Mouse (Mus musculus) thymus, adult 2 months (tissue): Measurements from ENCODE around the gene Il1r1. TPM values are rescaled to one million over a fixed set of nuclear protein-coding genes. Genes with fewer than 3 reads are reported as not detected.

Source experiments
- DNase-seq: peaks from one replicate; pipeline ENCODE4 v3.0.0; 2021
- H3K27ac ChIP-seq: fragments of 200-500 bp; 2 replicates; pipeline ENCODE4 v1.5.1; 2012; ENCODE audit warnings: low read length, control low read depth; ENCODE audit not compliant: control insufficient read depth, insufficient read depth
- H3K27me3 ChIP-seq: fragments of 200-500 bp; 2 replicates; pipeline ENCODE4 v1.6.1; 2012; ENCODE audit warnings: mild to moderate bottlenecking, low read length, moderate library complexity, mixed read lengths; ENCODE audit not compliant: control insufficient read depth, insufficient read depth
- H3K36me3 ChIP-seq: fragments of 200-500 bp; 2 replicates; pipeline ENCODE4 v1.6.1; 2012; ENCODE audit warnings: mild to moderate bottlenecking, low read length, moderate library complexity; ENCODE audit not compliant: control insufficient read depth, insufficient read depth
- H3K4me1 ChIP-seq: fragments of 200-500 bp; replicated peaks from 2 replicates; pipeline ENCODE4 v1.6.1; 2012; ENCODE audit warnings: low read length; ENCODE audit not compliant: control insufficient read depth, insufficient read depth
- H3K4me3 ChIP-seq: fragments of 200-500 bp; 2 replicates; pipeline ENCODE4 v1.5.1; 2012; ENCODE audit warnings: mild to moderate bottlenecking, low read length, control low read depth, moderate library complexity; ENCODE audit not compliant: control insufficient read depth, insufficient read depth
- CTCF ChIP-seq: fragments of 200-500 bp; IDR thresholded peaks from 2 replicates; pipeline ENCODE4 v1.5.1; 2012; ENCODE audit warnings: mild to moderate bottlenecking, control low read depth, low read length, moderate library complexity, borderline replicate concordance; ENCODE audit not compliant: control insufficient read depth, poor library complexity, insufficient read depth; ENCODE audit errors: extremely low read depth
- POLR2A ChIP-seq: fragments of 200-500 bp; IDR thresholded peaks from 2 replicates; pipeline ENCODE4 v1.6.1; 2012; ENCODE audit warnings: mild to moderate bottlenecking, low read length, control low read depth, moderate library complexity; ENCODE audit not compliant: control insufficient read depth, poor library complexity, insufficient read depth; ENCODE audit errors: extremely low read depth
- WGBS: fragments of 180-500 bp; shearing (Covaris S2); methylation state at CpG from one replicate; pipeline ENCODE4 v1.1.7; 2018; 5-methylcytosine and 5-hydroxymethylcytosine counted together
- polyA plus RNA-seq: library from polyadenylated mRNA; depleted of rRNA; stranded (reverse); fragments of >200 nt; gene quantifications from 2 replicates; pipeline ENCODE4 v1.2.3, GENCODE M21; 2012; rRNA removed

The Il1r1 gene
- 2.8 and 3.3 TPM in 2 replicates for polyA plus RNA-seq

- H3K27me3 ChIP-seq, result no peaks in the 10 kb centered on the region
- TF ChIP-seq CTCF (no peak), POLR2A (no peak)
- H3K27ac ChIP-seq, result no peak within 1 kb of the TSS
- H3K4me3 ChIP-seq, result no peak within 1 kb of the TSS
- no peak for DNase-seq
- 0 out of 2 replicates have a peak, but pooled peaks cover 2% of the 10 kb centered on the region for H3K4me1 ChIP-seq
- WGBS, result 30% methylated on average over 12 of the region's 12 CpGs
- H3K36me3 ChIP-seq, result no peaks in the 10 kb centered on the region
These were observed at the start of gene Il1r1 for GRCm38 (mm10) chr1:40224539-40225284. Gene Il1r1 (plus strand): TSS chr1:40225080.

GRCm38 (mm10) chr1:40175123-40175522 lies 49.8 kb upstream of the Il1r1 start:
- Histone ChIP-seq H3K36me3 (no peaks in the 10 kb centered on the region), H3K4me3 (no peak overlapping the region), H3K27me3 (no peaks in the 10 kb centered on the region), H3K4me1 (no peaks in the 10 kb centered on the region), H3K27ac (no peak overlapping the region)
- DNase-seq, result no peak
- 94% methylated on average over 5 of the region's 5 CpGs for WGBS
- TF ChIP-seq POLR2A, result no peak
- TF ChIP-seq CTCF, result no peak

DNA sequence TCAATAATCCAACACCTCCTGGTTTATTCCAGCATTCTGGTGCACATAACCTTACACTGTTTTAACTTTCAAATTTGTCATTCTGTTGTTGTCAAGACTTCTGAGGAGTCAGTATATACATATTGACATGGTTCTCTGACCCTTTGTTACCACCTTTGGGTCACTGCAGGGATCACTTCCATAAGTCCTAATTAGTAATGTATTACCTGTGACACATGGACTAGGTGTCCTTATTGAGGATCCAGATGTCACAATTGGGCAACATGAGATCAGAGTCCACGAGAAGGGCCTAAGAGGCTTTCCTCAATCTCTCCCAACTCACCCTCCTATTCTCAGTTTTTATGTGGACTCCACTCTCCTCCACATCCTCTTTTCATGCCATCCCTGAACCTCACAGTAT lies 49.1 kb upstream of the Il1r1 start:
- 94% methylated on average over 1 of the region's 1 CpGs for WGBS
- no peaks in the 10 kb centered on the region for H3K27me3 ChIP-seq
- H3K27ac ChIP-seq, result no peak overlapping the region
- H3K4me3 ChIP-seq, result no peak overlapping the region
- no peaks in the 10 kb centered on the region for H3K4me1 ChIP-seq
- no peaks in the 10 kb centered on the region for H3K36me3 ChIP-seq
- DNase-seq, result no peak
- no peak for TF ChIP-seq POLR2A
- no peak for TF ChIP-seq CTCF

DNA sequence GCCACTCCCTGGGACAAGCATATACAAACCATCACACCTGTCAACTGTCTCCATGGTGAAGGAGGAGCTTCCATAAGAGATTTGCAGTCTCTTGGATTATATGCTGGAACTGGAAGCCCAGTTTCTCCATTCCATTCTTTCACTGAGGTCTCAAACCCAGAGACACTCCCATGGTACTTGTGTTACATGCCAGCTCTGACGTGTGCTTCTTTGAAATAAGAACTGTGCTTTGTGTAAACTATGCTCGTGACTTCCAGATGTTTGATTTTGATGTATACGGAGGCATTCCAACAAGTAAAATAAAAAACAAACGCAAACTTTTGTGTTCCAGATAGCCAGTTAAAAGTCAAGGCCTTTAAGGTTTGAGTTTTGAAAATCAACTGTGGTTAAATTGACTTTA lies 45.8 kb upstream of the Il1r1 start:
- Histone ChIP-seq H3K27ac (no peak overlapping the region), H3K27me3 (no peaks in the 10 kb centered on the region), H3K4me3 (no peak overlapping the region), H3K36me3 (no peaks in the 10 kb centered on the region), H3K4me1 (no peaks in the 10 kb centered on the region)
- no peak for TF ChIP-seq POLR2A
- TF ChIP-seq CTCF, result no peak
- 95% methylated on average over 4 of the region's 4 CpGs for WGBS
- no peak for DNase-seq

- Histone ChIP-seq H3K27ac (no peak overlapping the region), H3K4me1 (no peaks in the 10 kb centered on the region), H3K36me3 (no peaks in the 10 kb centered on the region), H3K4me3 (no peak overlapping the region), H3K27me3 (no peaks in the 10 kb centered on the region)
- DNase-seq, result no peak
- TF ChIP-seq CTCF (no peak), POLR2A (no peak)
- WGBS, result 91% methylated on average over 1 of the region's 1 CpGs
These were observed 45.4 kb upstream of the Il1r1 start for GRCm38 (mm10) chr1:40179493-40179892.

GRCm38 (mm10) chr1:40180861-40181260 lies 44.0 kb upstream of the Il1r1 start:
- no peak overlapping the region for H3K27ac ChIP-seq
- H3K27me3 ChIP-seq, result no peaks in the 10 kb centered on the region
- no peaks in the 10 kb centered on the region for H3K36me3 ChIP-seq
- 86% methylated on average over 2 of the region's 2 CpGs for WGBS
- TF ChIP-seq POLR2A (no peak), CTCF (no peak)
- no peak for DNase-seq
- no peak overlapping the region for H3K4me3 ChIP-seq
- no peaks in the 10 kb centered on the region for H3K4me1 ChIP-seq
